Mouse (Mus musculus) cerebral cortex, adult 2 months (tissue): ENCODE measurements around the gene Map10.

Experiments
- WGBS: fragments of 180-500 bp; shearing (Covaris S2); methylation state at CpG from one replicate; pipeline ENCODE4 v1.1.7; 2018; 5-methylcytosine and 5-hydroxymethylcytosine counted together

Gene Map10

GRCm38 (mm10) chr8:125716211-125716610 lies 46.6 kb downstream of the Map10 start:
- 63% methylated on average over 4 of the region's 4 CpGs for WGBS

DNA sequence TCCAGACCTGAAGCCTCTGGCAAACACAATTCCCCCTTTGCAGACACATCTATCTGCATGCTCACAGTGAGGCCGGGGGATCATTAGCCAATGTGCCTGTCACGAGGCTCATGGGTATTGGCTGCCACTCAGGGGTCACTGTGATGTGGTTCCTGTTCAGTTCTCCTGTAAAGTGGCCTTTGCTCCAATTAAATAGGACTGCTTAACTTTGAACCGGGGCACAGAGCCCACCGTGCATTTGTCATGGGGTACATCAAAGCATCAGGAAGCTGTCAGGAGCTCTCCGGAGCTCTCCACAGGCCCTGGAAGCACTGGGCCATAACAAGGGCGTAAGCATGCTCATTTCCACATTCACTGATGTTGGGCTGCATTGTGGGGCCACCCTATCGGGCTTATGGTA lies 47.0 kb downstream of the Map10 start:
- whole genome bisulfite sequencing, result 73% methylated on average over 7 of the region's 7 CpGs

DNA sequence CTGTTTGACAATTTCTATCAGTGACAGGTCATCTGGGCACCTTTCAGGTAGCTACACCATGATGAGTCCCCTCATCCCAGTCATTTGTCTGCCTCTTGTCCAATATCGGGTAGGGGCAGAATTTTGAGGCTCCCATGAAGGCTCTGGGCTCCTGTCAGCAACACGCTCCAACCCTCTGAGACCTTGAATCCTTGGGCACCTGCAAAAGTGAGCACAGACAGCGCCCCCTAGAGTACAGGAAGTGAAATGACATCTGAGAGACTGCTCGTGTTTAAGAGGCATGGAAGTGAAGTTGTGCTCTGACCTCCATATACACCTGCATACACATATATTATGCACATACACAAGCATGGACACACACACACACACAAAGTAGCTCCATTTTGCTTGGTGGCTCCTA lies 49.3 kb downstream of the Map10 start:
- WGBS, result 66% methylated on average over 4 of the region's 4 CpGs

GRCm38 (mm10) chr8:125722675-125723074 lies 53.1 kb downstream of the Map10 start:
- WGBS, result 83% methylated on average over 7 of the region's 7 CpGs
